Mouse (Mus musculus): Measurements from ENCODE around the gene Fam213b. TPM values are rescaled to one million over a fixed set of nuclear protein-coding genes. Genes with fewer than 3 reads are reported as not detected.

Gene Fam213b
- polyA plus RNA-seq (2014; fragmentation: Nextera tagmentation; extraction: Ambion mirVana) = 55.9 and 57.1 TPM in 2 replicates

- DNase-seq (ENCODE audit: low spot score) (peak; percentile 87), ATAC-seq (ENCODE audit: low FRiP score) (peak; percentile 97)
- Histone ChIP-seq H3K27me3 (ENCODE audit: control insufficient read depth, insufficient read depth, low read length) (no peaks in the 10 kb centered on the region), H3K4me2 (replicated peaks) (peak within 1 kb of the TSS; percentile 97), H3K9ac (peak within 1 kb of the TSS; percentile 74), H3K27ac (peak within 1 kb of the TSS; percentile 68), H3K4me3 (replicated peaks; ENCODE audit: low read length) (peak within 1 kb of the TSS; percentile 62), H3K9me3 (ENCODE audit: control insufficient read depth, low read length) (no peaks in the 10 kb centered on the region), H3K4me1 (replicated peaks; ENCODE audit: control insufficient read depth, insufficient read depth, low read length) (peaks cover 22% of the 10 kb centered on the region), H3K36me3 (replicated peaks; ENCODE audit: control insufficient read depth, insufficient read depth) (no peaks in the 10 kb centered on the region)
- WGBS = 4% methylated on average over 43 of the region's 43 CpGs
Observed at GRCm38 (mm10) chr4:154898506-154899446, at the start of gene Fam213b. Fam213b (minus strand) TSS chr4:154899135.

- WGBS = 37% methylated on average over 14 of the region's 14 CpGs
- Histone ChIP-seq H3K27me3 (ENCODE audit: control insufficient read depth, insufficient read depth, low read length) (no peaks in the 10 kb centered on the region), H3K4me3 (replicated peaks; ENCODE audit: low read length) (no peak overlapping the region), H3K4me1 (replicated peaks; ENCODE audit: control insufficient read depth, insufficient read depth, low read length) (peaks cover 20% of the 10 kb centered on the region), H3K9me3 (ENCODE audit: control insufficient read depth, low read length) (no peaks in the 10 kb centered on the region), H3K9ac (no peak overlapping the region), H3K36me3 (replicated peaks; ENCODE audit: control insufficient read depth, insufficient read depth) (no peaks in the 10 kb centered on the region), H3K4me2 (replicated peaks) (peak overlapping the region; percentile 0; the same call in 1 of the 2 replicates), H3K27ac (peak overlapping the region; percentile 63)
- ATAC-seq (ENCODE audit: low FRiP score) (peak; percentile 73), DNase-seq (ENCODE audit: low spot score) (peak; percentile 74)
Observed at GRCm38 (mm10) chr4:154948066-154948939, 49.4 kb upstream of the Fam213b start.

GRCm38 (mm10) chr4:154946319-154946718, 47.4 kb upstream of the Fam213b start:
- Histone ChIP-seq H3K4me1 (replicated peaks; ENCODE audit: control insufficient read depth, insufficient read depth, low read length) (peaks cover 14% of the 10 kb centered on the region; the same call in 1 of the 2 replicates), H3K36me3 (replicated peaks; ENCODE audit: control insufficient read depth, insufficient read depth) (no peaks in the 10 kb centered on the region), H3K9ac (peak overlapping the region; percentile 22; the same call in 1 of the 2 replicates), H3K27me3 (ENCODE audit: control insufficient read depth, insufficient read depth, low read length) (no peaks in the 10 kb centered on the region), H3K9me3 (ENCODE audit: control insufficient read depth, low read length) (no peaks in the 10 kb centered on the region), H3K4me2 (replicated peaks) (peak overlapping the region; percentile 49), H3K27ac (no peak overlapping the region), H3K4me3 (replicated peaks; ENCODE audit: low read length) (peak overlapping the region; percentile 18)
- peak; percentile 69 for DNase-seq (ENCODE audit: low spot score)
- WGBS = 1% methylated on average over 8 of the region's 8 CpGs
- peak; percentile 75 for ATAC-seq (ENCODE audit: low FRiP score)

DNA sequence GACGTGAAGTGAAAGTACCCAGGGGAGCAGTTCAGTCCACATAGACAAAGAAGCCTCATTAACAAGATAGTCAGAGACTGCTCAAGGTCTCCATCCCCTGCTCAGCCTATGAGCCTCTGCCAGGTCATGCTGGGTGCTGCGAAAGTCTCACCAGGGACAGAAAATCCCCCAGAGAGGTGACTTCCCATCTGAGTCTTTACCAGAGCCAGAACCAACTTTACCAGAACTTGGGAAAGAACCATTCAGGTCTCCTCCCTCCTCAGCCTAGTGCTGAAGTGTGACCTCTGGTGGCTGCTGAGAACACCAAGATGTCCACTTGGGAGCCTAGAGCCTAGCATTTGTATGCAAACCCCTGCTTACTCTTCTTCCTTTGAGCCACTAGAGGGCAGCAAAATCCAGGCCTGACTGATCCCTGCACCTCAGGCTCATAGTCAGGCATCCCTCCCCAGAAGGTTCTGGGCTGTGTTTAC, 45.2 kb upstream of the Fam213b start:
- no peak overlapping the region for H3K4me3 ChIP-seq (replicated peaks; ENCODE audit: low read length)
- WGBS = 10% methylated on average over 2 of the region's 2 CpGs
- ATAC-seq (ENCODE audit: low FRiP score) (peak; percentile 68), DNase-seq (ENCODE audit: low spot score) (peak; percentile 86)
- H3K9me3 ChIP-seq (ENCODE audit: control insufficient read depth, low read length) = no peaks in the 10 kb centered on the region
- H3K36me3 ChIP-seq (replicated peaks; ENCODE audit: control insufficient read depth, insufficient read depth) = no peaks in the 10 kb centered on the region
- no peak overlapping the region for H3K9ac ChIP-seq
- H3K4me1 ChIP-seq (replicated peaks; ENCODE audit: control insufficient read depth, insufficient read depth, low read length) = peaks cover 14% of the 10 kb centered on the region; the same call in 1 of the 2 replicates
- no peak overlapping the region for H3K27ac ChIP-seq
- H3K4me2 ChIP-seq (replicated peaks) = no peak overlapping the region
- no peaks in the 10 kb centered on the region for H3K27me3 ChIP-seq (ENCODE audit: control insufficient read depth, insufficient read depth, low read length)

GRCm38 (mm10) chr4:154943323-154944039, 44.5 kb upstream of the Fam213b start:
- Histone ChIP-seq H3K27ac (no peak overlapping the region), H3K9me3 (ENCODE audit: control insufficient read depth, low read length) (no peaks in the 10 kb centered on the region), H3K4me3 (replicated peaks; ENCODE audit: low read length) (no peak overlapping the region), H3K27me3 (ENCODE audit: control insufficient read depth, insufficient read depth, low read length) (no peaks in the 10 kb centered on the region), H3K36me3 (replicated peaks; ENCODE audit: control insufficient read depth, insufficient read depth) (no peaks in the 10 kb centered on the region), H3K4me2 (replicated peaks) (no peak overlapping the region), H3K9ac (no peak overlapping the region), H3K4me1 (replicated peaks; ENCODE audit: control insufficient read depth, insufficient read depth, low read length) (peaks cover 14% of the 10 kb centered on the region; the same call in 1 of the 2 replicates)
- DNase-seq (ENCODE audit: low spot score) (no peak), ATAC-seq (ENCODE audit: low FRiP score) (no peak)
- whole genome bisulfite sequencing = 94% methylated on average over 6 of the region's 6 CpGs

- H3K9ac ChIP-seq = no peak overlapping the region
- no peak for ATAC-seq (ENCODE audit: low FRiP score)
- H3K9me3 ChIP-seq (ENCODE audit: control insufficient read depth, low read length) = no peaks in the 10 kb centered on the region
- no peak overlapping the region for H3K4me2 ChIP-seq (replicated peaks)
- DNase-seq (ENCODE audit: low spot score) = no peak
- no peaks in the 10 kb centered on the region for H3K27me3 ChIP-seq (ENCODE audit: control insufficient read depth, insufficient read depth, low read length)
- no peak overlapping the region for H3K4me3 ChIP-seq (replicated peaks; ENCODE audit: low read length)
- H3K36me3 ChIP-seq (replicated peaks; ENCODE audit: control insufficient read depth, insufficient read depth) = no peaks in the 10 kb centered on the region
- no peak overlapping the region for H3K27ac ChIP-seq
- H3K4me1 ChIP-seq (replicated peaks; ENCODE audit: control insufficient read depth, insufficient read depth, low read length) = peaks cover 14% of the 10 kb centered on the region; the same call in 1 of the 2 replicates
- WGBS = 87% methylated on average over 10 of the region's 10 CpGs
Observed at GRCm38 (mm10) chr4:154942632-154943322, 43.8 kb upstream of the Fam213b start.

DNA sequence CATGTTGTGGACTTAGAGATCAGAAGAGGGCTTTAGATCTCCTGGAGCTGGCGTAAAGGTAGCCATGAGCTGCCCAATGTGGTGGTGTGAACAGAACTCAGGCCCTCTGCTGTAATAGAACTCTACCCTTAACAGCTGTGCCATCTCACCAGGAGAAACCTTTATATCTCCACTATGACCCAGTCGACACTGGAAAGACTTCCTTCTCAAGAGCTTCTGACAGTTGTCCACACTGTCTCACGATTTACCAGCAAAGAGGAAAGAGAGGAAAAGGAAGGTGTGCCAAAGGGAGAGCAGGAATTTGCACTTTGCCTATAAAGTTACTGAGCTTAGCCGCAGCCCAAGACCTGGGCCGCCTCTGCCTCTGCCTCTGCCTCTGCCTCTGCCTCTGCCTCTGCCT, 42.9 kb upstream of the Fam213b start:
- H3K27me3 ChIP-seq (ENCODE audit: control insufficient read depth, insufficient read depth, low read length) = no peaks in the 10 kb centered on the region
- WGBS = 96% methylated on average over 5 of the region's 5 CpGs
- H3K4me3 ChIP-seq (replicated peaks; ENCODE audit: low read length) = no peak overlapping the region
- no peaks in the 10 kb centered on the region for H3K36me3 ChIP-seq (replicated peaks; ENCODE audit: control insufficient read depth, insufficient read depth)
- H3K4me1 ChIP-seq (replicated peaks; ENCODE audit: control insufficient read depth, insufficient read depth, low read length) = peaks cover 14% of the 10 kb centered on the region; the same call in 1 of the 2 replicates
- H3K27ac ChIP-seq = no peak overlapping the region
- H3K9ac ChIP-seq = no peak overlapping the region
- no peak overlapping the region for H3K4me2 ChIP-seq (replicated peaks)
- H3K9me3 ChIP-seq (ENCODE audit: control insufficient read depth, low read length) = no peaks in the 10 kb centered on the region
- no peak for ATAC-seq (ENCODE audit: low FRiP score)
- DNase-seq (ENCODE audit: low spot score) = no peak

DNA sequence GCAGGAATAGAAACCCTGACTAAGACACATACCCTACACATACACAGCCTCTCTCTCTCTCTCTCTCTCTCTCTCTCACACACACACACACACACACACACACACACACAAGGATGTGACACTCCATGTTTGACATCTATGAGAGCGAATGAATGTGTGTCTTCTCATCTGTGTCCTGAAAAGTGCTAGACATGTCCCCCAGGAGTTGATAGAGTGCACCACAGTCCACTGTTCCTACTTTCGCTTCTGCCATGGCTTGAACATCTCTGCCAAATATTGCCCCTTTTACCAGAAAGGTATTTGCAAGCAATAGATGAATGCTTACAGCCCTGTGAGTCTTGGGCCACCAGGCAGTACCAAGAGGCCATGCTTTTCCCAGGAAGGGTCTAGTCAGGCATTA, 41.2 kb upstream of the Fam213b start:
- no peak for ATAC-seq (ENCODE audit: low FRiP score)
- 90% methylated on average over 2 of the region's 2 CpGs for WGBS

More for the DNA sequence above, 41.2 kb upstream of the Fam213b start:
- H3K27me3 ChIP-seq (ENCODE audit: control insufficient read depth, insufficient read depth, low read length) = no peaks in the 10 kb centered on the region
- no peak for DNase-seq (ENCODE audit: low spot score)
- no peaks in the 10 kb centered on the region for H3K36me3 ChIP-seq (replicated peaks; ENCODE audit: control insufficient read depth, insufficient read depth)
- H3K9ac ChIP-seq = no peak overlapping the region
- no peak overlapping the region for H3K4me2 ChIP-seq (replicated peaks)
- no peaks in the 10 kb centered on the region for H3K4me1 ChIP-seq (replicated peaks; ENCODE audit: control insufficient read depth, insufficient read depth, low read length)
- H3K27ac ChIP-seq = no peak overlapping the region
- no peaks in the 10 kb centered on the region for H3K9me3 ChIP-seq (ENCODE audit: control insufficient read depth, low read length)
- no peak overlapping the region for H3K4me3 ChIP-seq (replicated peaks; ENCODE audit: low read length)

All from hindbrain, embryonic 14.5 days (tissue).